Mouse (Mus musculus) C2C12 (cell line): ENCODE measurements around the gene Dnajc19.

Experiments
- CTCF ChIP-seq: IDR thresholded peaks from one replicate; pipeline ENCODE4 v1.5.1; 2011; ENCODE audit not compliant: control insufficient read depth, insufficient read depth, insufficient read length
- MAX ChIP-seq: IDR thresholded peaks from one replicate; pipeline ENCODE4 v1.6.1; 2011; ENCODE audit warnings: mild to moderate bottlenecking, control low read depth
- MYOG ChIP-seq: IDR thresholded peaks from one replicate; pipeline ENCODE4 v1.6.1; 2011; ENCODE audit not compliant: control insufficient read depth, insufficient read length; ENCODE audit errors: extremely low read depth

GRCm38 (mm10) chr3:34080900-34081662 lies at the start of gene Dnajc19:
- TF ChIP-seq CTCF: no peak
- no peak for TF ChIP-seq MAX
- no peak for TF ChIP-seq MYOG
